Mouse (Mus musculus) megakaryocyte, adult 5-6 weeks (primary cell): ENCODE data around the gene Slamf7. TPM values are rescaled to one million over a fixed set of nuclear protein-coding genes. Genes with fewer than 3 reads are reported as not detected.

Experiments used
- total RNA-seq, 2 experiments: library from RNA; stranded (forward) in 1 of 2; stranded (reverse) in 1 of 2; fragments of 153-499, 151-499 nt in 1 of 2; fragments of 221-1000, 200-1000 nt in 1 of 2; gene quantifications; 2 replicates each; pipeline versions ENCODE4 v1.2.3 to v1.2.4; 2015 to 2017

Slamf7 gene
- total RNA-seq, 2 experiments from 2014 or later: 9.3 to 13.4 TPM

Other genes starting within 250 kb of the Slamf7 start
- 23.0 and 27.0 TPM in 2 replicates for gene Usf1, start 241.7 kb downstream of the Slamf7 start, total RNA-seq (2015)
- 76.7 and 80.1 TPM in 2 replicates for gene Usf1, start 241.7 kb downstream of the Slamf7 start, total RNA-seq (2017)
- 3.8 and 4.1 TPM in 2 replicates for gene Tstd1, start 234.2 kb downstream of the Slamf7 start, total RNA-seq (2015)
- gene Tstd1, start 234.2 kb downstream of the Slamf7 start, total RNA-seq (2017): 0.61 and 5.1 TPM in 2 replicates
- 0.33 and 0.59 TPM in 2 replicates for gene F11r, start 215.5 kb downstream of the Slamf7 start, total RNA-seq (2015)
- gene F11r, start 215.5 kb downstream of the Slamf7 start, total RNA-seq (2017): not detected in 2 replicates
- 8.7 and 11.4 TPM in 2 replicates for gene Alyref2, start 149.6 kb downstream of the Slamf7 start, total RNA-seq (2015)
- 12.7 and 13.2 TPM in 2 replicates for gene Alyref2, start 149.6 kb downstream of the Slamf7 start, total RNA-seq (2017)
- gene Itln1, start 117.7 kb downstream of the Slamf7 start, total RNA-seq (2015): not detected in 2 replicates
- gene Itln1, start 117.7 kb downstream of the Slamf7 start, total RNA-seq (2017): not detected in 2 replicates
- gene Cd244a, start 93.8 kb downstream of the Slamf7 start, total RNA-seq (2015): 12.3 and 15.1 TPM in 2 replicates
- 16.3 and 16.8 TPM in 2 replicates for gene Cd244a, start 93.8 kb downstream of the Slamf7 start, total RNA-seq (2017)
- 41.3 and 43.2 TPM in 2 replicates for gene Ly9, start 45.6 kb downstream of the Slamf7 start, total RNA-seq (2015)
- 72.9 and 75.3 TPM in 2 replicates for gene Ly9, start 45.6 kb downstream of the Slamf7 start, total RNA-seq (2017)
- 528 and 600 TPM in 2 replicates for gene Cd48, start 29.0 kb upstream of the Slamf7 start, total RNA-seq (2015)
- gene Cd48, start 29.0 kb upstream of the Slamf7 start, total RNA-seq (2017): 243 and 278 TPM in 2 replicates
- gene Slamf1, start 114.1 kb upstream of the Slamf7 start, total RNA-seq (2015): not detected in 2 replicates
- not detected in 2 replicates for gene Slamf1, start 114.1 kb upstream of the Slamf7 start, total RNA-seq (2017)
- 153 and 188 TPM in 2 replicates for gene Cd84, start 186.7 kb upstream of the Slamf7 start, total RNA-seq (2015)
- gene Cd84, start 186.7 kb upstream of the Slamf7 start, total RNA-seq (2017): 269 and 296 TPM in 2 replicates
- gene Gm10521, start 242.6 kb upstream of the Slamf7 start, total RNA-seq (2015): 13.9 and 15.9 TPM in 2 replicates
- gene Gm10521, start 242.6 kb upstream of the Slamf7 start, total RNA-seq (2017): 7.7 and 9.8 TPM in 2 replicates